Mouse (Mus musculus) retina, embryonic 14.5 days (tissue): ENCODE measurements around the gene Ryr1.
"Not testable (repeated sequence)": the region's sequence is repeated elsewhere in the genome, so short reads cannot be mapped to it uniquely, and the experiment has no call there.

Source experiments
- DNase-seq: peaks from one replicate; pipeline ENCODE4 v3.0.0-alpha.2; 2015; ENCODE audit warnings: low spot score

The Ryr1 gene

GRCm38 (mm10) chr7:29146625-29147367 lies 21.8 kb upstream of the Ryr1 start:
- no peak for DNase-seq

DNA sequence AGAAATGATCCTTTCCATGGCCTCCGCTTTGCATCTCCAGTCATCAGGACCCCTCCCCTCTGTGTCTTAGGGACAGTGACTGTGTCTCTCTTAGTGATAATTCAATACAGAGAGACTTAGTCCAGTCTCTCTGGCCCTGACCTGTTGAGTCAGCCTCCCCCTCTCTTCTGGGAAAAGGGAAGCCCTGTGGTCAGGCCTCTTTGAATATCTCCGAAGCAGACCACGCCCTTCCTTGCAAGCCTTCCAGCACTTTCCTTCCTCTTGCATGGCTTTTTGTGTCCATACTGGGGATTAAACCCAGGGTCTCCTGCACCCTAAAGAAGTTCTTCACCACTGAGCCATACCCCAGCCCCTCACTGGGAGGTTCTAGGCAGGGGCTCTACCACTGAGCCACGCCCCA lies 19.0 kb upstream of the Ryr1 start:
- DNase-seq: no peak

GRCm38 (mm10) chr7:29141416-29141815 lies 16.4 kb upstream of the Ryr1 start:
- no peak for DNase-seq

DNA sequence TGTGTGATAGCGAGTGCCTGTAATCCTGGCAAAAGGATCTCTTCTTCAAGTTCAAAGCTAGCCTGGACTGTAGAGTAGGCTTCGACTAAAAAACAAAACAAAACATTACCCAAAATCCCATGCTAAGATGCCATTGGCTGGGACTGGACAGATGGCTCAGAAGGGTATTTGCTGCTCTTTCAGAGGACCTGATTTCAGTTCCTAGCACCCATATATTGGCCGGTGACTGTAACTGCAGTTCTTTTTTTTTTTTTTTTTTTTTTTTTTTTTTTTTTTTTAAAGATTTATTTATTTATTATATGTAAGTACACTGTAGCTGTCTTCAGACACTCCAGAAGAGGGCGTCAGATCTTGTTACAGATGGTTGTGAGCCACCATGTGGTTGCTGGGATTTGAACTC lies 14.3 kb upstream of the Ryr1 start:
- DNase-seq: not testable (repeated sequence)

DNA sequence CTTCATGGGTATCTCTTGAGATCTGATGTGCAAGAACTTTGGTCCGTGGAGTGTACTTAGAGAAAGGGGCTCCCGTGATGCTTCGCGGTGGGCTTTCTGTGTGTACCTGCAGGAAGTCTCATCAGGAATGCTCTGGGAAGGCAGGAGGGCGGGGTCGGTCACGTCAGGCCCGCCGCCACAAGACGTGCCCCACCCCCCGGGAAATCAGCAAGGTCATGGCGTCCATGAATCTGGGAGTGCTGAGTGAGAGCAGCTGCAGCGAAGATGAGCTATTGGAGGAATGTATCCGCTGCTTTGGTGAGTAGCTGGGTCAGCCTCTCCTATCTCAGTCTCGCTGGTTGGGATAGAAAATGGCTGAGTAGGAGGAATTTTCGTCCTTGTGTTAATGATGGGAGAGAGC lies 12.4 kb upstream of the Ryr1 start:
- no peak for DNase-seq

DNA sequence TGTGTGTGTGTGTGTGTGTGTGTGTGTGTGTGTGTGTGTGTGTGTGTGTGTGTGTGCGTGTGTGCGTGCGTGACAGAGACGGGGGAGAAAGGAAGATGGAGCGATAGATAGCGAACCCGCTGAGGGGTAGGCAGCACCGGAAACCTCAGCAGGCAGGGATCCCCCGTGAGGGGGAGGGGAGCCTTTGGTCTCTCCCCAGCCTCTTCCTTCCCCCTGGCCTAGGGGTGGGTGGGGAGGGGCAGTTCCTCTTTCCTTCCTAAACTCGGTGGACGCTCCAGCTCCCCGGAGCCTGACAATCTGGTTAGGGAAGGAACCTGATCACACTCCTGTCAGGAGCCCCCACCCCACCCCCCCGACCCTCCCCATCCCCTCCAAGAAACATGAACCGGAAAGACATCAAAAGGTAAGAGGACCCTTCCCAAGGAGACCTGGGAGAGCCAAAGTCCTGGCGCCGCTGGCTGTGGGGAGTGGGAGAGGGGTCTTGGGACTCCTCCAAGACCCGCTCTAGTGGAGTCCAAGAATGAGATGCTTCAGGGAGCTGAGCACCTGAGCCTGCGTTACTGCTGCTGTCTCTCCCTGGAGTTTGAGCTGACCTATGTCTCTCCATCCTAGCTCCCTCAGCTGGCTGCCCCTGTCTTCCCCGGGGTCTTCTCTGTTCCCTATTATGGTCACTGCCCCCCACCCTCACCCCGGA lies 9.9 kb upstream of the Ryr1 start, which contains the start of gene Rasgrp4:
Gene Rasgrp4 (plus strand): TSS at position 159 of the 694 bp plus-strand sequence.
- peak; percentile 41 for DNase-seq

- DNase-seq: no peak
Measured at GRCm38 (mm10) chr7:29134230-29134629, 9.3 kb upstream of the Ryr1 start.

GRCm38 (mm10) chr7:29128725-29129124 lies 3.7 kb upstream of the Ryr1 start:
- DNase-seq: peak; percentile 45

GRCm38 (mm10) chr7:29126173-29126915 lies 1.4 kb upstream of the Ryr1 start:
- peak; percentile 83 for DNase-seq

DNA sequence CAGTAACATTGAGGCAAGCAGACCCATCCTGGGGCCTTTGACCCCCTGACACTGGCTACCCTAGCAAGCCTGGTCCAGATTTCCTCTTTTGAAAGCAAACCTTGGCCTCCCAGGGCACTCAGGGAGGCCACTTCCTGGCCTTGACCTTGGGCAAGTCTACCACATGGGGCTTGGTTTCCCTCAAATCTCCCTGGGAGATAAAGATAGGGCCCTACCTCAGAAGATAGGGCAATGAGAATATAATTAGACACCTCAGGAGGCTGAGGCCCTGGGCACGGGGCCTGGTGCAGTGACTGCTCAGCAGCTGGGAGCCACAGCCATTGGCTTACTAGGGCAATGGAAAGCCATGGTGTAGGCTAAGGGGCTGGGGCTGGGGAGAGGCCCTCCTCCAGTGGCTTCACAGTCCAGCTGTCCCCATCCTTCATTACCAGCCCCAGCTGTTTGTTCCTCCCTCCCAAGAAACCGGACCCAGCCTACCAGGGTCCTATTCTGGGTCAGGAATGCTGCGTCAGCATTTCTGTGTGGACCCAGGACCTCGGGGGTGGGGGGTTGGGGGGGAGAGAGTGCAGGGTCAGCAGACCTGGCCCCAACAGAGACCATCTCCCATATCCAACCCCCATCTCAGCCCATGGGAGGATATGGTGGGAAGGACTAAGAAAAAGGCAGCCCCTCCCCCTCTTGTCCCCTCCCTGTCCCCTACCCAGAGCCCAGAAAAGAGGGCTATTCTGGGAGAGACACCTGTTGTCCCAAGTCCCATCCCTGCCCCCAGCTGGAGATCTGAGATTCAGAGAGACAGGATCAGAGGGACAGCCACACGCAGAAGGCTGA lies 1.2 kb downstream of the Ryr1 start:
- no peak for DNase-seq

- DNase-seq: no peak
Measured at GRCm38 (mm10) chr7:29122821-29123220, 2.2 kb downstream of the Ryr1 start.

- DNase-seq: no peak
Measured at GRCm38 (mm10) chr7:29119526-29119925, 5.5 kb downstream of the Ryr1 start.

- DNase-seq: no peak
Measured at GRCm38 (mm10) chr7:29118142-29118851, 6.7 kb downstream of the Ryr1 start.

DNA sequence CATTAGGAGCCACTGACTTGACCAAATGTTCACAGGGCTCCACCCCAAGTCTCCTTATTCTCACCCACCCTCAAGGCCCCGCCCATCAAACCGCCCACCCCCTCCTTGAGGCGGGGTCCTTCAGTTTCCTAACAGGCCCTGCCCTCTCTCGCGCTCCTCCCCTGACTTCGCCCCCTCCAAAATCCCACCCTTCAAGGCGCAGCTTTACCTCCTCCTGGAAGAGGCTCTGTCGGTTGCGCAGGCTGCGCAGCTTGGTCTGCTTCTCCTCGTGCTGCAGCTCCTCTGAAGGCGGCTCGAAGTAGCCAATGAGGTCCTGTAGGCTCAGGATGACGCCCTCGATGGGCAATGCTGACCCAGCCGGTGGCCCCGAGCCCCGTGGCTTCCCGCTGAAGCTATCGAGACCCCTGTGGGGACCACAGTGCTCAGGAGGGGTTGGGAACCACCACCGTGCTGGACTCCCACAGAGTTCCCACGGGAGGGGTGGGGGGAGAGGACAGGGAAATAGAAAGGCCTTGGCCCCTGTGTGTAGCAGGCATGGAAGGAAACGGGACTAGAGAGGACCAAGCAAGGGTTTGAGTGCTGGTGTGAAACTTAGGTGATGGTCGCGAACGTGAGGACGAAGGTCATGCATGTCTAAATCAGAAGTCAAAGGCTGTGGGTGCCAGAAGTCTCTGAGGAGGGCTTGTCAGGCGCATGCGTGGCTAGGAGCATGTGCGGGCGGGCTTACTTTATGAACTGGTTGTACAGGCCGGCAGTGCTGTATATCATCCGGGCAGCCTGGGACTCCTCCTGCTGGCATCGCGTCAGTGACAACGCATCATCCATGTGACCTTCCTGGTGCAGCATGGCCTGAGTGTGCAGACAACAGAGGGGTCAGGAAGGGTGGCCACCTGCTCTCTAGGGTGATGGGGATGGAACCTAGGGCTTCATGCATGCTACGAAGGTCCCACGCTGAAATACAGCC lies 15.7 kb downstream of the Ryr1 start:
- DNase-seq: peak; percentile 67

- DNase-seq: no peak
Measured at GRCm38 (mm10) chr7:29101286-29102017, 23.5 kb downstream of the Ryr1 start.

DNA sequence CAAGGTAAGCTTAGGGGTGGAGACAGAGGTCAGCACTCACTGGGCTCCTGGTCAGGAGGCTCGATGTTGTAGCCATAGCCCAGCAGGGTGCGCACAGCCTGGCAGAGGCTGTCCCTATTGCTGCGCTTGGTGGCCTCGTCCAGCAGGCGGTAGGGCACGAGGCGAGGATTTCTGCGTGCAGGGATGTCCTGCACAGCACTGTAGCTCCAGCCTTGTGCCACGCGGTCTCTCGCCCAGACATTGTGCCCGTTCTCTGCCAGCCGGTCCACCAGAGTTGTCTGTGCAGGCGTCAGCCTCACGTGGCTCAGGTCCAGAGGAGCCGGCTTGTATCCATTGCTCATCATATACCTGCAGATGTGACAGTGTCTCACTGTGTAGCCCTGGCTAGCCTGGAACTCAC lies 27.8 kb downstream of the Ryr1 start:
- no peak for DNase-seq

GRCm38 (mm10) chr7:29088817-29089216 lies 36.2 kb downstream of the Ryr1 start:
- DNase-seq: no peak

DNA sequence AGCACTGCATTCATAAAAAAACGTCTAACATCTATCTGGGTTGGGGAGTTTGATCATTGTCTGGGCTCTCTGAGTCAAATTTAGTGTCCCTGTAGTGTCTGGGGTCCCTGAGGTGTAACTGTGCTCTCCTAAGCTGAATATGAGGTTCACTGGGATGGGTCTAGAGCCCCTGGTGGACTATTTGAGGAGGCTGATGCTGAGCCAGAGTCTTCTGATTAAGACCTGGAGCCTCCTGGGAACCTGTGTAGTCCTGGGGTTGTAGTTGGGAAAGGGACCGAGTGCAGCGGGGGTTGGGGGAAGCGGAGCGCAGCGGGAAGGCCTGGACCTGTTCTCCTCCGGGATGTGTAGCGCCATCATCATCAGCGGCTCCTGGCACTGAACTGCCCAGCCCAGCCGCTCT lies 38.1 kb downstream of the Ryr1 start:
- no peak for DNase-seq

DNA sequence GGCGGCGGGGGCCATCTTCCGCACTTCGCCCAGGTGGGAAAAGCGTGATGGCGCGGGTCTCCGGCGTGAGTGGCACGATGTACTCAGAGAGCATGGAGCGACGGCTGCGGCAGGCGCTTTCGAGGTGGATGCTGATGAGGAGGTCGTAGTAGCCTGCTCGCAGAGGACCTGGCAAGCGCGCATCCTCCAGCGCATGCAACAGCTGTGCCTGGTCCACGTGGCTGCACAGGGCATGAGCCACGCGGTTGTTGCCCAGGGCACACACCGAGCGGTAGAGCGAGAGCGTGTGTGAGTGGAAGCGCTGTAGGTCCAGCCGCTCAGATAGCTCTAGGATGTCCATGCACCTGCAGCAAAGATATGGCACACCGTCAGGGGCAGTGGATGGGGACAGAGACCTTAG lies 39.0 kb downstream of the Ryr1 start:
- no peak for DNase-seq
